Mouse (Mus musculus) embryonic facial prominence, embryonic 10.5 days (tissue): ENCODE data around the gene Rev3l. TPM values are rescaled to one million over a fixed set of nuclear protein-coding genes. Genes with fewer than 3 reads are reported as not detected.

Experiments
- polyA plus RNA-seq: library from polyadenylated mRNA; unstranded; fragments of >200 nt; fragmentation: Nextera tagmentation; extraction: Ambion mirVana; gene quantifications from 2 replicates; pipeline ENCODE4 v1.2.1, GENCODE M21; 2016

Gene Rev3l
- polyA plus RNA-seq, 1 experiment from 2014 or later, result 14.2 TPM

Other genes starting within 250 kb of the Rev3l start
- 12.9 and 14.8 TPM in 2 replicates for gene Traf3ip2, start 119.2 kb upstream of the Rev3l start, polyA plus RNA-seq
- 4.1 and 5.6 TPM in 2 replicates for gene Mfsd4b4, start 167.1 kb downstream of the Rev3l start, polyA plus RNA-seq
- gene Mfsd4b2, start 194.8 kb downstream of the Rev3l start, polyA plus RNA-seq, result not detected in 2 replicates
- gene Mfsd4b3, start 228.0 kb downstream of the Rev3l start, polyA plus RNA-seq, result not detected in 2 replicates